Mouse (Mus musculus) cerebellum, postnatal 36 days (tissue): ENCODE measurements at regions not wholly inside any gene's neighbourhood (a gene's known extent, or its start where the extent isn't known, plus 50 kb on each side); places are given as distances from the start of the nearest gene placed in this dataset.

Experiments used
- DNase-seq, 2 experiments: peaks; one replicate each; pipeline ENCODE4 v3.0.0; 2021 to 2022; ENCODE audit warnings: mixed read lengths in 2 of 2

DNA sequence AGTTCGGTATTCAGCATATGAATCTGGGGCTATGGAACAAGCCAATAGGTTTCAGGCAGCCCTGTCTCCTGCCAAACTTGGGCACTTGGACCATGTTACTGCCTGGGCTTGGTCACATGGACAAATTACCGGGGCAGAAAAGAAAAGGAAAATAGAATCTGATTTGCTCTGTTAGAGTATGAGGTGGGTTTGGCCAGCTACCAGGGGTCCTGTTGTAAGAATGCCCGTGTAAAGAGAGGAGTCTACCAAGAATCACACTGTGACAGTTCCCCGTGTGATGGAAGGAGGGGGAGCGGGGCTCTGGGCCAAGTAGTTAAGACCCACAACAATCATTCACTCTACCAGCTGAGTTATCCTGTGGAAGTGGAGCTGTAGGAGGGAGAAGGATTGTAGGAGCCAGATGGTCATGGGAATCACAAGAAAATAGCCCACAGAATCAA lies 266.2 kb downstream of the Pik3r1 start:
- DNase-seq: no peak

- no peak for DNase-seq
These were observed 267.0 kb downstream of the Pik3r1 start for GRCm38 (mm10) chr13:101501061-101501460.

DNA sequence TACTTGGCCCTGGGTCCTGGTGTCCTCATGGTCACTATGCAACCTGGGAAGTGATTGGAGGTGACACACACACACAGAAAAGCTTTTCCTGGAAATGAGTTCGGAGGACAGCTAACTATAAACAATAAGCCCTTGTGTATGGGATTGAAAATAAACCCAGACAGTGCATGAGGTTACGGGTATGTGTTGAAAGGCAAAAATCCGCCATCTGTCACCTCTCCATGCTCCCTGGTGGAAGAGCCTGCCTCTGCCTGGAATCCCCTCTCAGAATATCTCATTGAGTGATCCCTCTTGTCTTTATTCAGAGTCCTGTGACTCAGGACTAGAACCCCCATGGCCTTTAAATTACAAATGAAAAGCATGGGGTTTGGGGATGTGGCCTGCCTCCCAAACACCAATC lies 276.2 kb downstream of the Pik3r1 start:
- no peak for DNase-seq

DNA sequence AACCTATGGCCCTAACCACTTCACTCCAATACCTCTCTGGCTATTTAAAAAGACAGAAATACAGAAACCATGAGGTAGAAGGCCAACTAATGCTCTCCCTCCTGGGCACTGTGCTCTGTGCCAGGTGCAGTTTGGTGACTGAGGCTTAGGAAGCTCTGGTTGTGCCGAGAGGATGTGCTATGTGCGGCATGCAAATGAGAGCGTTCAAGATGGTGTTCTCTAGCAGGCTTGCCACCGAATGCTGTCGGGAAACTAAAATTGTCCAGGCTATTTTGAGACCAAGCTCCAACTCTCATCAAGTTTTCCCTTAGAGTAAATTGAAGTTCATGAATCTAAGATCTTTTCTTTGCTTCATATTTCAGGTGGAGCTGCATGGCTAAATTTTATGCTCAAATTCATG lies 277.1 kb downstream of the Pik3r1 start:
- no peak for DNase-seq

- DNase-seq: peak; percentile 83 to 88
These were observed 280.4 kb downstream of the Pik3r1 start for GRCm38 (mm10) chr13:101487621-101488020.

DNA sequence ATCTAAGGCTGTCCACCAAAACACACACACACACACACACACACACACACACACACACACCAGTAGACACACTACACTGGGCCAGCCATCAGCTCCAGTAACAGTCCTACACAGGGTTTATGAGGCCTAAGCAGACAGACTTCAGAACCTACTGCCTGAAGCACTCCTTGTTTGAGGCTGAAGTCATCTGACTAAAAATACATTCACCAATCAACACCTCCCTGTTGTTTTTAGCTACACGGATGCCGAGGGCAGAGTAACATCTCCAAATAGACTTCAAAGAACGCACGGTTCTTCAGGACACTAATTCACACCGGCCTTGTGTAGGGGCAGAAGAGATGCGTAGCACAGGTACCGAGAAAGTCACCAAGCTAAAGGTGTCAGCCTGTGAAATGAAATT lies 282.2 kb downstream of the Pik3r1 start:
- DNase-seq: no peak

- DNase-seq: peak; percentile 60 to 63
These were observed 284.2 kb downstream of the Pik3r1 start for GRCm38 (mm10) chr13:101483816-101484215.

DNA sequence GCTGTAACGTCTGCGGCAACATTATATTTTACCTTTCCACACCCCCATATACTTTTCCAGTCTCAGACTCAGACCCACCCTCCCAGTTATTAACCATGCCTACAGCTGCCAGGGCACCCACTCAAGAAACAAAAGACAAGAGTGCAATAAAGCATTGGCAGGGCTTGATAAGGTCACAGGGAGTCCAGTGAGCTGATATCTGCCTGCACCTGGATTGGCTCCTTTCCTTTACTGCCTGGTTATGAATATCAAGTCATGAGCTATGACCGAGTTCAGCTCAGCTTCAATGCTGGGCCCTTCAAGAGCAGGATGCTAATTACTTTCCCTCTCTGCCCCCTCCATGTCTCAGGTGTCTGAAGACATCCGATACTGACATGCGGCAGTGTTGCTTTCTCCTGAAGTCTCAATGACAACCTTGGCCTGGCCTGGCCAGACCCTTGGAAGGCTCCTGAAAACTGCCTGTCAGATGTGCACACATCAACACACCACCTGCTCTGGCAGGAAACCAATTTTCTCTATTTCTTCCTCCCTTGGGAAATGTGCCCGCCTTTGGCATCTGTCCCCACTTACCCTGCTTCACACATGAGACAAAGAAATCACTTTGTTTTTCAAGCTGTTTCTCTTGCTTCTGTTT lies 286.3 kb downstream of the Pik3r1 start:
- DNase-seq: peak in 1 of 2 experiments; percentile 32

- peak; percentile 79 to 89 for DNase-seq
These were observed 288.7 kb downstream of the Pik3r1 start for GRCm38 (mm10) chr13:101479297-101479652.

DNA sequence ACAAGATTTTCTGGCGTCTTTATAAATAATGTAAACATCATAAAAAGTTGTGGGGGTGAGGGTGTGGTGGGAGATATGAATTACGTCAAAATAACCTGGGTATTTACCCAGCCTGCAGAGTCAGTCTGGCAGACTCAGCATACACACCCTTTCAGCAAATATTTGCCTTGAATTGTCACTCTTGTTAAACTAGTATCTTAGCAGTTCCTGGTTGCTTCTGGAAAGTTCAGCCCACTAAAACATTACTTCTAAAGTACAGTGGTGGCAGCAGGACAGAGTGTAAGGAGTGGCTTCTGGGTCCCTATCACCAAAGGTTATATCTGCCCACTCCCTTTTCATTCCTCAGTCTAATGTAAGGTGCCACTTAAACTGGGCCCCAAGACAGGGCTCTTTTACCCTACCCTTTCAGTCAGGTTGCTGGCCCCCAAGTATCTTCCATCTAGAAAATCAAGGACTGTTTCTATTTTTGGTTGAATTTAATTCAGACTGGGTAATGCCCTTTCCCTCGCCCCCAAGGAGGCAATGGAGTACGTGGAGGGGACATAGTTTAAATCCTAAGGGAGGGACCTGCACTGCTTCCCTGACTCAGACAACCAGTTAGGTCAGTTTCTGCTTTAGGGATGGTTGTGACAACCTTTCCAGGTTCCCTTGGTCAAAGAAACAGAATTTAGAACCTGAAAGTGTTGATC lies 289.3 kb downstream of the Pik3r1 start:
- peak in 1 of 2 experiments; percentile 43 for DNase-seq

DNA sequence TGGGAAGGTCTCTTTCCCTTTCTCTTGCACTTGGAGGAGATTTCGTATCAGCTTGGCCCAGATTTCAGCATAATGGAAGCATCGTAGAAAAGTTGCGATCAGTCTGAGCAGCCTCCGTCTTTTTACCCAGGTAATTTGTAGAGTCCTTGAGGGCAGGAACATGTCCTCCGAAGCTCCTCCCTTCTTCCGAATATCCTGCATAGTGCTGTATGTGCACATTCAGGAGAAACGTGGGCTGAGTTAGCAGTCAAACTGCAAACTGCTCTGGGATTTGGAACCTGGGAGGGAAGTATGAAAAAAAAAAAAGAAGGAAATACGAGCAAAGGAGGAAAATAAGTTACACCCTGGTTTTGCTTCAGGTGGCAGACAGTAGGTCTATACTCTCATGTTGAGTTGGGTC lies 294.7 kb downstream of the Pik3r1 start:
- no peak for DNase-seq

GRCm38 (mm10) chr13:101470560-101471247 lies 297.3 kb downstream of the Pik3r1 start:
- no peak for DNase-seq

GRCm38 (mm10) chr13:101465748-101466127 lies 302.3 kb downstream of the Pik3r1 start:
- no peak for DNase-seq

DNA sequence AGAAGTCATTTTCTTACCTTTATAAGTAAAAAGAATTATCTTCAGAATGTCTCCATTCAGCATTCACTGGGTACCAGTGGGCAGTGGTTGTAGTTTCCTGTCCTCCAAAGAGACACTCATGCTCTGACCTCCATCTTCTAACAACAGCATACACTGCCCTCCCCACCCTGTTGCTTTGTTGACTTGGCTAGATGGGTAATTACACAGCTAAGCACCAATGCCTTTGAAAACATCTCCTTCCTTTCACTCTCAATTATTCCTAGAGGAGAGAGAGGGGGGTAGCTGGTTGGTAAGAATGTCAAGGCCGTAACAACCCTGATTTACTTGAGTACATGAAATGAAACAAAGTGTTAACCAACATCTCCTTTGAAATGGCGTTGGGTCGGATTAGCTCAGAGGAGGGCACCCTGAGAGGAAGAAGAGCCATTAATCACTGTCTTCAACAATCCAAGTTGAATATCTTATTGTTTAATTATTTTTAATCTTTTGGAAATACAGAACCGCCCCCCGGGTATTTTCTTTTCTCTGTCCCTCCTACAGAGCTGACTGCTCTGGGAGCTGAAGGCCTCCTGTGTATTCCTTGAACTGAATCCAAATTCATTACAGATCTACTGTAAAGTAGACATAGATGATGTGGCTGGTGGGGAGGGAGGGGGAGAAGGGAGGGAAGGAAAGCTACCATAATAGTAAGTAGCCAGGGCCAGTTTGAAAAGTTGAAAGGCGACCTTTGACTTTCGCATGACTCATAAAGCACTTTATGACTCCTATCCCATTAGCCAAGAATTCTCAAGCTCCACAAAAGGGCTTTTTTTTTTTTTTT lies 302.9 kb downstream of the Pik3r1 start:
- no peak for DNase-seq

DNA sequence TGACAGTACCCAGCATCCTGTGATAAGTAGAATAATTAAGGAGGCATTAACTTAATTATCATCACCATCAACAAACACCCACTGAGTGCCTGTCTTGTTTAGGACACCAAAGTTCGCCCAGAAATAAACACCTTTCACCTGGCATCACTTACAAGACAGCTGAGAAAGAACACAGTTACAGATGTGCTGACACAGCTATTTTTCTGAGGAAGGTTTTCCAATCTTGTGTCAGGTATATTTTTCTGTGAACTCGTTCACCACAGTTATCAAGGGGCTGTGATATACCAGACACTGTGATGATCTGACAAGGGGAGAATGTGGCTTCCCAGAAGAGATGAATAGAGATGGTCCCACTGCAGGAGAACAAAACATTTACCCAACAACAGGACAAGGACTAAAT lies 311.1 kb downstream of the Pik3r1 start:
- no peak for DNase-seq

- DNase-seq: no peak
These were observed 313.7 kb downstream of the Pik3r1 start for GRCm38 (mm10) chr13:101454276-101454675.

DNA sequence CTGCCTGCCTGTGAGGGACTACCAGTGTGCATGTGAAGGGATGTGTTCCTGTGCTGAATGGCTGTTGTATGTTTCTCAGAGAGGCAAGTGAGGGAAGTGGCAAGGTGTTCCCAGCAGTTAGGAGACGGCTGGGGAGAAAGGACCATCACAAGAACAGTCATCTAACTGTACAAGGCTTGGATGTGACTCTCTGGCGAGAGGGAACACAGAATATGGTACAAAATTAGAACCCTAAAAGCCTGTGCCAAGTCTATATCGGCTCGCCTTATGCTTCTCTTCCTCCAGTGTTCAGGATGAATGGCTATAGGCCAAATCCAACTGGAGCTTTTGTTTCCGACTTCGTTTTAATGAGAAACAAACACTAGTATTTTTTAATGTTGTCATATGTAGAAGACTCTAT lies 317.5 kb downstream of the Pik3r1 start:
- DNase-seq: peak; percentile 35 to 67

DNA sequence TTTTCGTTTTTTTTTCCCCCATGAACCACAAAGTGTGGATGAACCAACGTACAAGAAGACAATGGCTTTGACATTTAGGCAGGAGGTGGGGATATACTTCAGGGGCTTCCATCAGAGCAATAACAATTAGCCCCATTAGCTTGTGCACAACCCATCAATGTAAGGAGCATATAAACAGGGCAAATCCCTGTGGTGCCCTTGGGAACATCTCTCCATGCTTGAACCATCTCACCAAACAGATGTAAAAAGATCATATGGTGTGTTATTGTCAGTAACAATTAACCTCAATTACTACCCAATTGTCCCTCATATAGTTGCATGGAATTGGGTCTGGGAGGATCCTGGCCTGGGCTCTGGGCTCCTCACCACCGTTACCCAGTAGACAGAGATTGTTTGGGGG lies 328.5 kb downstream of the Pik3r1 start:
- DNase-seq: no peak

DNA sequence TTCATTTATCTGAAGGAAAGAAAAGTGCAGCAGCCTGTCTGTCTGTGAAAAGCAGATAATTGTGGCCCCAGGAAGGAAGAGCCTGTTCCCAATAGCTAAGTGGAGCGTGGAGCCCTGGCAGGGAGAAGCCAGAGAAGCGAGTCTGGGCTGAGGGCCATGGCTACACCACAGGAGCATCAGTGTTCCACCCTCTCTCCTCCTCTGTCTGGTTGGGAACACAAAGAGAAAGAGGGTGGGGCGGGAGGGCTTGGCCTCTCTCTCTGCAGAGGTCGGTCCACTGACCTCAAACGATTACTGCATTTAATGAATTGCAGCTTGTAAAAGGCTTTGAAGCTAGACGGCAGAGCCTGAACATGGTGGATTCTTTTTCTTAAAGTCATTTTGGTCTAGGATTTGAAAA lies 329.0 kb downstream of the Pik3r1 start:
- peak; percentile 78 to 80 for DNase-seq

- no peak for DNase-seq
These were observed 334.9 kb downstream of the Pik3r1 start for GRCm38 (mm10) chr13:101433162-101433561.

DNA sequence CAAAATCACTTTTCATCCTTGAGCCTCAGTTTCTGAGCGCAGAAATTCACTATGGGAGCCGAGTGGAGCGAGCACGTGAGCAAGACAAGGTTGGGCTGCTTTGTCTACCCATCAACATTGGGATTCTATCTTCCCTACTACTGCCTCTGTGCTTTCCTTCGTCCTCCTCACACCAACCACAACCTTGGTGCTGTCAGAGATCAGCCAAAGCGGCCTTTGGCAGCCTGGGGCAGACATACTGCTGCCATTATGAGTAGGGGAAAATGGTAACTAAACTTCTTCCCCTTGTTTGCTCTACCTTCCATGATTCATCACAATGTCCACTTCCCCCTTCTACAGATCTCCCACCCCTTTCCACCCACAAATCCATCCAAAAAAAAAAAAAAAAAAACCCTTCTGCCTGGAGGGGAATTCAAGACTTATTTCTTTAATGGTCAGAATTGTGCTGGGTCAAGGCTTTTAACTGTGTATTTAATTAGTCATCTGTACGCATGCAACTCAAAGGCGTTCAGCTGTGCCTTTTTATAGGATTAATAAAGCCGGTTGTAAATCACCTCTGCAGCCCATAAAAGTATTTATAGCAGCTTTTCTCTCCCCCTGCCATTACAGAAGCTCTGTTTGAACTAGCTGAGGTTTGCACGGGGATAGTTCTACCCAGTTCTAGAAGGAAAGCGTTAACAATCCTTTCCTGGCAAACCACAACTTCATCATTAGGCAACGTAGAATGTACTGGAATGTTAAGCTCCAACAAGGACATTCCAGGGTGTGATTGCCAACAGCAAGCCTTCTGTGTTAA lies 340.4 kb downstream of the Pik3r1 start:
- DNase-seq: no peak

DNA sequence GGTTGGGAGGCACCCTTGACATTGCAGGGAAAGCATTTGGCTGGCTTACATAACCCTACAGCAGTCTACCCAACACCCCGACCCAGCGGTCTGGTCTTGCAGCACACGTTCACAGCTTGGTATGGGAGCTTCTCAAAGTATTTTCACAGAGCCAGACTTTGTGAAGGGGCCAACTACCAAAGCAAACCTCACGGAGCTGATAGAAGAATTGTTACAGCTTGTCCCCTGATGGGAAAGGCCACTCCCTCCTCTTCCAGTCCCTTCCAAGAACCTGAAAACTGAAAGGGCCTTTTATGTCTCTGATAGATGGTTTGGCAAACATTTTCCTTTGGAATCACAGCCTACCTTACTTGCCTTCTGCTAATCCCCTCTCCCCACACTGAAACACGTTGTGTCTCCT lies 341.6 kb downstream of the Pik3r1 start:
- DNase-seq: no peak
